Mouse (Mus musculus) kidney, postnatal 25 days (tissue): ENCODE data around the gene Pcx.
A peak's percentile ranks its signal among the peaks of the same experiment; 100 is the strongest.
"Not testable (repeated sequence)": the region's sequence is repeated elsewhere in the genome, so short reads cannot be mapped to it uniquely, and the experiment has no call there.

Source experiments
- DNase-seq, 2 experiments: peaks; one replicate each; pipeline ENCODE4 v3.0.0; 2021; ENCODE audit warnings: mixed read lengths in 2 of 2

Gene Pcx

DNA sequence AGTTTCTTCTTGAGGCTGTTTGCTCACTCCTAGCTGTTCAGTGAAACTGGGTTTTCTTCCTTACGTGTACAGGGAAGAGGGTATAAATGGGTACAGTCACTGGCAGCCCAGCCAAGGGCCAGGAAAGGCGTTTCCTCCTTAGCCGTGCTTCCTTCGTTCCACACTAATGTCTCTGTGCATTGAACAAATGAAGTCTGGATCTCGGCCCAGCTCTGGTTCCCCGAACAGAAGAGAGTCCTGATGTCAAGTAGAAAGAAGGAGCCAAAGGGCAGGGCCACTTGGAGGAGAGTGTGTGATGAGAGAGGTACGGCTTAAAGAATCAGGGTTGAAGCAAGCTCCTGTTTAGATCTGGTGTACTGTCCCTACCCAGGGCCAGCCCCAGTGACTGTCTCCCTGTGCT, 44.8 kb downstream of the Pcx start:
- DNase-seq, result peak; percentile 55 to 69

DNA sequence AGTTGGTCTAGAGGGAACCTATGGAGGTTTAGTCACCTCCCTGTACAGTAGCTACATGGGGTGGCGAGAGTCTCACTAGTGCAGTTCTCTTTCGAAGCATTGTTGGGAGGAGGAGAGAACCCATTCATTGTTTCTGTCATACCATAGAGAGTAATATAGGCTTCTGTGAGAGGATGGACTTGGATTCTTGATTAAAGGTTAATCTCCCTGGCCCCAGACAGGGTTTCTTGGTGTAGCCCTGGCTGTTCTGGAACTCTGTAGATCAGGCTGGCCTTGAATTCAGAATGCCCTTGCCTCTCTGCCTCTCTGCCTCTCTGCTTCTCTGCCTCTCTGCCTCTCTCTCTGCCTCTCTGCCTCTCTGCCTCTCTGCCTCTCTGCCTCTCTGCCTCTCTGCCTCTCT, 46.5 kb downstream of the Pcx start:
- DNase-seq, result peak in 1 of 2 experiments; percentile 47

DNA sequence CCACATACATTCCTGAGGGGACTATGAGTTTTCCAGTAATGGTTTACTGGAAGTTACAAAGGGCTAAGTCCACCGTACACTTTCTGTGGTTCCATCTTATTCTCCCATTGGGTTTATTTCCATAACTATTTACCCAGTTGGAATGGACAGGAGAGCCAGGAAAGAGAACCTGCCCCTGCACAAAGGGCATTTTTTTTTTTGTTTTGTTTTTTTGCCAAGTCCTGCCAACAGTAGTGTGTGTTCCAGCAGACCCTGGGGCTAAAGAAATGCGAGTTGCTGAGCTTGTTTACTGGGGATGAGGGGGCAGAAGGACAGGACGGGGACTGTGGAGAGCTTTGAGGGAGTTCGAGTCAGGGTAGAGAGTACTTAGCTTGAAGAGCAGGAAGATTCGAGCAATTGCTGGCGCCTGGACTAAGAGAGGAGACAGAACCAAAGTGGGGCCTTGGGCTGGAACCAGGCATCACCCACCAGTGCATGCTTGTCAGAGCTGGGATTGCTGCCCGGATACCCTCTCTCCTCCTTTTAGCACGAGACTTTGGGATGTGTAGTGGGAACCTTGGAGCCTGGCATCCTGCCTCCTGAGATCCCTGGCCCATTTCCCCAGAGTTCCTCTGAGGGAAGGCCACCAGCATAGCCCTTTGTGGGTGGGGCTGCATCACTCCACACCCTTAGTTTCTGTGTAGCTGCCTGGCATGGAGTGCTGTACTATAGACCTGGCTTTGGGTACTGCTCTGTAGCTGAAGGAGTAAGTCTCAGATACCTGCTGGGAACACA, 47.7 kb downstream of the Pcx start:
- DNase-seq, result peak; percentile 83 to 92

DNA sequence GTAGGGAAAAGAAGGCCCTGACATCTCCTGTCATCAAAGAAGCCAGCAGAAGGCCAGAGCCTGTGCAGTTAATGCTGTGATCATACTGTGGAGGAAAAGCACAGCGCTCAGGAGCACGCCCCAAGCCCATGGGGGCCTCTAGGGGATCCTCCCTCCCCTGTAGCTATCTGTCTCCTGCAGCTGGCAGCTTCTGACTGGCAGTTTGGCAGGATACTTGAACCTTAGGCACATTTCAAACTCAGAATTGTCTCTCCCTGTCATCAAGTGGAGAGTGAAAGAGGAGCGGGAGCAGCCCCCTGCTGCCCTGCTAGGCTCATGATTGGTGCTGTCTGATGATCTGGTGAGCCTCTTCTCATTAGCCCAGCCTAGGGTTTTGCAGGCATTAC, 48.3 kb downstream of the Pcx start:
- DNase-seq, result no peak

DNA sequence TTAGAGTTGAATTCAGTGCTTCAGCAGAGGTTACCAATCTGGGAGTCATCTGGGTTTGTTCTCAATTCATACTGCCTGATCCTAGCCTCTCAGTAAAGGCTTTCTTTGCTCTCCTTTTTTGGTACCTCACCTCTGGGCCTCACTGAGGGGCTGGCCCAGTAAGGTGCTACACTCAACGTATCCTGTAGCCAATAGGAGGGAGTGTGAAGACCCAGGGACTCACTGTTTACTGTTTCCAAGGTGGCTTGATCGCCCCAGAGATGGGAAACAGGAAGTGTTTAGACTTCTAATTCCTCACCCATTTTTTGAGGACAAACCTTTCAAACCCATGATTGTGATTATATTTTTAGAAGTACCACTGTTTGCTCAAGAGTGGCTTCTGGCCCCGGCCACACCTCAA, 48.7 kb downstream of the Pcx start:
- no peak for DNase-seq

DNA sequence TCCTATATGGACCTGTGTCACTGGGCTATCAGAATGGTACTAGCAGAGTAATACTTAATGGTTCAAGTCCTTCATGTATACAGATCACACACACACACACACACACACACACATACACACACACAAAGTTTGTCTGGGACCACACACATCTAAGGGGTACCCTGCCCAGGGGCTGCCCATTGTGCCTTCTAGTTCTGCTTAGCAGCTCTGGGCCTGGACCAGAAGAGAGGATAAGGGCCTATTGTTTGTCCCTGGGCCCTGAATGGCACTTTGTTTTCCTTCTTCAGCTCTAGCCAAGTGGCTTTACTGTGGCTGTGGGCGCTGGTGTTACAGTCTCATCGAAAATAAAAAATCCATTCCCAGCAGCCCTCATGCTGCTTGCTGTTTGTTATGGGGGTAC, 49.3 kb downstream of the Pcx start:
- DNase-seq, result no peak

DNA sequence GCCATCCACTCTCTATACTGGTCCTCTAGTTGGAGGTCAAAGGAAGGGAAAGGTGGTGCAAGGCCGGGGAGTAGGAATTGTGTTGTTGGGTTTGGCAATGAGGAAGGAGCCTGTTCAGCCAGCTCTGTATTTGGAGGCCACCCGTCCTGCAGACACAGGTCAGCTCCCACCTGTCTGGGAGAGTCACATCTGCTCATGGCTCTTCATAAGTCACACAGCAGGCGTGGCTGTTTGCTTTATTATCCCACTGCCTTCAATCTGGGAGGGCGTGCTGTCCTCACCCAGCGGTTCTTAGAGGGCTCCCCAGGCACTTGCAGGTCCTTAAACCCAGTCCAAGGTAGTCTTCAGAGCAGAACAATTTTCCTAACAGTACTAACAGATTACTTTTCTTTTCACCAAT, 49.9 kb downstream of the Pcx start:
- no peak for DNase-seq

DNA sequence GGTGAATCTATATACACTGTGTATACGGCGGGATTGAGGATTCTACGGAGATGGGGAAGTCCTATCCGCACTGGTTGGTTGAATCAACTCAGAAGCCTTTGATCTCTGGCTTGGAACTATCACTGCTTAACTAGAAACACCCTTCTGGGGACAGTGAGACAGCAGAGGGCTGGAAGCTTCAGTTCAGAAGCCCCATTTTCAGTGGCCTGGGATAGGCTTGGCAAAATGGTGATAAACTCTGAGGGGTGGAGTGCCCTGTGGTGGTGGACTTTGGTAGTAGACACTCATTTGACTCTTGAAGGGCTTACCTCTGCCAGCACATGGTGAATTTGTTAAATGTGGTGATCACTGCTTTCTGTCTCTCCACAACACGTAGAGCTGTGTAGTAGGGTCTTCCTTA, 55.4 kb downstream of the Pcx start:
- peak in 1 of 2 experiments; percentile 50 for DNase-seq

DNA sequence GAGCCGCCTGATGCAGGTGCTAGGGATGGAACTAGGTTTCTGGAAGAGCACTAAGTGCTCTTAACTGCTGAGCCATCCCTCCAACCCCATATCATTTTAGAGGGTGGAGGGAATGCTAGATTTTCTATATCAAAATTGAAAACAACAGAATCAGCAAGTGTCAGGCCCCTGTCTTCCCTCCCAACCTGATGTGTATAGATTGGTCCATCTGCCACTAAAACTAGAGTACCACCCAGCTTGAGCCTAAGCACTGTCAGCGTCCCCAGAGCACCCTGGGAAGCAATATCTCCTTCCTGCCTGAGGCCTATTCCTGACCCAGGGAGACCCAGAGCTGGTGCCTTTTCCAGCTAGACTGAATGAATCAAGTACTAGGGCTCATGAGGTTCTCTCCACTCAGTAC, 56.6 kb downstream of the Pcx start:
- DNase-seq, result no peak

DNA sequence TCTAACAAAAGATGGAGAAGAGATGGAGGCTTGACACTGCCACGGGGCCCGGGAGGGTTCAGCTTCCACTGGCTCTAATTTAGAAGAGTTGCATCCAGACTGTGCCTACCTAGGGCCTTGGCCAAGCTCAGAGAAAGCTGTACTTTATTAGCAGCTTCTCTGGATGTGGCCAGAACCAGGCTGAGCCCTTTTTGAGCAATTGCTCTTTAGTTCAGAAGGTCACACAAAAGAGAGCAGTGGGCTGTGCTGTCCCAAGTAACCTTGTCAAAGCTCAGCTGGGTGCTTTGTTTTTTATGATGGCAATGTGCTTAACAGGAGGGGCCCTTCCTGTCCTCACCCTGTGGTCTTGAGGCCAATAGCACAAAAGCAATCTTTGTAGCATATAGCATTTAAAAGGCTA, 57.4 kb downstream of the Pcx start:
- no peak for DNase-seq

DNA sequence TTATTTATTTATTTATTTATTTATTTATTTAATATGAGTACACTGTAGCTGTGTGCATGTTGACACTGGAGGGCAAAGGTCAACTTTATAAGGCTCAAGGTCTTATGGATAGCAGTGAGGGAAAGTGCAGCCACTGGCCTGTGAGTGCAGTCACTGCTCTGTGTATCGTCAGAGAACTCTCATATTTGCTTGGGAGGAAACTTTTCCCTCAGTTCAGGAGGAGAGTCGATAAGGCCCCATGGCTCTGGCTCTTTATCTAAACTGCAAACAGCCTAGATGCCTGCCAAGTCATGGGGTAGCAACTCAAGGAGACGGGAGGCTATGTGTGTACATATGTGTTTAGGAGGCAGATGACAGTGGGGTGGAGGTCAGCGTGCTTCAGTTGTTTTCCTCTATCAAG, 58.6 kb downstream of the Pcx start:
- DNase-seq, result no peak

DNA sequence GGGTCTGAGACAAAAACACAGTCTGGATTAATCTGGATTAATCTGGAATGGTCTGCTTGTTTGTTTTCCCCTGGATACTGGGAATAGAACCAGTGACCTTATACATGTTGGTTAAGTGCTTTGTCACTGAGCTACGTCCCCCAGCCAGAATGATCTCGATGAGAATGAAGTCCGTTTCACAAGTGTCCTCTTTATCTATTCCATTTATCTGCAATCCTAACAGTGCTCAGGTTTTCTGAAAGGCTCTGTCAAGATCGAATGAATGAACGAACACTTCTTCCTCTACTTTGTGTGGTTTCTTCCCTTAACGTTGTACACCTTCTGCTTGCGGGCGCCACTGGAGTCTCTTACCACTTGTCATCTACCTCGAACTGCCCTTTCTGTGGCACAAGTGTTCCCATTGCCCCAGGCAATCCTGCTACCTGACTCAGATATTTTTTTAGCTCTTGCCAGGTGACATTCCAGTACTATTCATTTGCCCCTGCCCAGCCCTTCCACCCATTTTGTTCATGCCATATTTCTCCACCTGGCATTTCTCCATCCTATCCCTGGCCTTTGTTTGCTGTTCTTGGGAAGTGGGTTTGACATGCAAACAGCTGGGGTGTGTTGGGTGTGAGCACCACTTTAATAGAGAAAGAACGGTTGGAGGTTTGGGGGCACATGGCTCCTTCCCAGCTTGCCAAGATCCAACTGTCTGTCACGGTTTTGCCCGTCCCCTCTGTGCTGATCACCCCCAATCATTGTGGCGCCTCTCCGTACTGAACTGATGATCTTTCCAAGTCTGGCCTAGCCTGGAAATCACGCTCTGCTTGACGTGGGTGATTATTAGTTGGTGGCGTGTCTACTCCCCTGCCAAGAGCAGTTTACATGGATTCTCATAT, 59.3 kb downstream of the Pcx start:
- peak in 1 of 2 experiments; percentile 51 for DNase-seq

DNA sequence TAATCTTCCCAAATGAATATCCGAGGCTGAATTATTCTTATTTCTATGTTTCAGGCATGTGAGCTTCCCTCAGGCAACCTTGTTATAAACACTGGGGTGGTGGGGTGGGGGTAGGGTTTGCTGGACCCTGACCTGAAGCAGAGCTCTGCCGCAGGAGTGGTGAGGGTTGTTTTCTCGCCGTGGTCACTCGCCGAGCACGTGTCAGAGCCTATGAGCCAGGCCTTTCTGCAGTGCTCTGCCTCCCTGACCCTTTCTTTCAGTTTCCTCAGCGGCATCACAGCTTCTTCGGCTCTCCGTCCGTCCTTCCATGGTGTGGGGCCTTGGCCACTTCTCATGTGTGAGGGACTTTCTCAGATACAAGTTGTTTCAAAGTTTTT, 60.0 kb downstream of the Pcx start:
- peak; percentile 76 to 91 for DNase-seq

DNA sequence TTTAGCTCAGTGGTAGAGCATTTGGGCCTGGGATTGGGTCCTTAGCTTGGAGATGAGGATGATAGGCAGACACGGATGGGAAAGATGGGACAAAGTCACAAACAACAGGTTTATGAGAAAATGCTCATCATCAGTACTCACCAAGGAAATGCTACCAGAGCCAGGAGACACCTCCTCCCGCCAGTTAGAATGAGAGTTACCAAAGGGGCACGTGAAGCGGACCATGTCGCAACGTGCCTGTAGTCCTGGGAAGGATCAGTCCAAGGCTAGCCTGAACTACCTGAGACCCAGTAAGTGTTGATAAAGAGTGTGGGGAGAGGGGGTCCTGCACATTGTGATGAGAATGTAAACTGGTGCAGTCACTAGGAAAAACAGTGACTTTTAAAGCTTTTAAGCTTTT, 60.5 kb downstream of the Pcx start:
- peak in 1 of 2 experiments; percentile 65 for DNase-seq

DNA sequence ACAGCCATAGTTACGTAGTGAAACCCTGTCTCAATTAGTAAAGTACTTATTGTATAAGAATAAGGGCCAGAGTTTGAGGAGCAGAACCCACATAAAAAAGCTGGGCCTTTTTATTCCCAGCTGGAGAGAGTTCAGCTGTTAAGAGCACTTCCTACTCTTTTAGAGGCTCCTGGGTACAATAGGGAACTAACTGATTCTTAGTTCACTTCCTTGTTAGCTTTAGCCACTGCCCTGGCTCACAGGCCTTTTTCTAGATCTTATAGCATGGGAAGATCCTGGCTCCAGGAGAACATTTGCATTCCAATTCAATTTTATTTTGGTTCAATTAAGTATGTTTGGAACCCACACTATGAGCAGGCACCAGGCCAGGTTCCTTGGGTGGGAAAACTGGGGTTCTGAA, 61.4 kb downstream of the Pcx start:
- no peak for DNase-seq

DNA sequence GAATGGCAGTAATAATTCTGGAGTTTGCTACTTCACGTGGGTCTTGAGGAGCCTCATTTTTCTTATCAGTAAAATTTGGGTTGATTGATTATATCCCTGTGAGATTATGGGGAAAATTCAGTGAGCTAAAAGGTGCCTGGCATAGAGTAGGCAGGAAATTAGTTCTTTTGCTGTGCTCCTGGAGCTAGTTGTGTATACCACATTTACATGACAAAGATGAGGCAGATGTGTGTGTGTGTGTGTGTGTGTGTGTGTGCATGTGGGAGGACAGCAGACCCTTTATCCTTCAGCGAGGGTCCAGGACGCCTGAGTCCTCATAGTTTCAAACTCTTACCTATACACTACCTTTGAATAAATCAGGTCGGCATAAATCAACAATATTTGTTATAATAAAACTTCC, 61.8 kb downstream of the Pcx start:
- no peak for DNase-seq

DNA sequence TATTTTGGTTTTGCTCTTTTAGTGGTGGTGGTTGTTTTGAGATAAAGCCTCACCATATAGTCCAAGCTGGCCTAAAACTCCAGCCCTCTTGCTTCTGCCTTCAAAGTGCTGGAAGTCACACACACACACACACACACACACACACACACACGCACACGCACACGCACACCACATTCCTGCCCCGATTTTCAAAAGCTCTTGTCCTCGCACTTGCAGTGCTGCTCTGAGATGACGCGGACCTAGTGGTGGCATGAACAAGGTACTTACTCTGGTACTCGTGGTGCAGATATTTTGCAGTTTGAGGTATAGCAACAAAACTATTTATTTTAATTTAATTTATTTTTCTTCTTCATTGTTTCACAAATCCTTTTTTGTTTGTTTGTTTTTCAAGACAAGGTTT, 62.2 kb downstream of the Pcx start:
- DNase-seq, result no peak

DNA sequence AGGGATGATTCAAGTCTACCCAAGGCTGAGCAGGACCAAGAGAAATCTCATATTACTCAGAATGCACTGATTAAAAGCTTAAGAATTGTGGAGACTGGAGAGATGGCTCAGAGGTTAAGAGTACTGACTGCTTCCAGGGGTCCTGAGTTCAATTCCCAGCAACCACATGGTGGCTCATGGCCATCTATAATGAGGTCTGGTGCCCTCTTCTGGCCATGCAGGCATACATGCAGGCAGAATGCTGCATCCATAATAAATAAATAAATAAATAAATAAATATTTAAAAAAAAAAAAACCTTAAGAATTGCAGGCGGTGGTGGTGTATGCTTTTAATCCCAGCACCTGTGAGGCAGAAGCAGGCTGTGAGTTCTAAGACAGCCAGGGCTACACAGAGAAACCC, 63.0 kb downstream of the Pcx start:
- no peak for DNase-seq

DNA sequence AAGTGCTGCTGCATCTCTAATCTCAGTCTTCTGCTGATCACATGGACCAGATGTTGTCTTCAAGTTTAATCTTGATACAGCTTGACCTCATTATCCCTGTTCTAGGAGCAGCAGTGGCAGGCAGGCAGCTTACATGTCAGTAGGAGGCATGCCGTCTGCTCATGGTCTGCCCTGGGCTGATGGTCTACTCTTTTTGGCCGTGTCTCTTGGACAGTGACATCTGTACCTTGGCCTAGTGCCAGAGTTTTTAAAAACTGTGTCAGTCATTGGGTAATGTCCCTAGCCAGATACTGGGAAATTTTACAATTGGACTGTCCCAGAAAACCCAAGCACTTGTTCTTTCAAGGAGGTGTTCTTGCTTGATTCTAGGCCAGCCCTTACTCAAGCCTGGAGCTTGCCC, 68.5 kb downstream of the Pcx start:
- peak; percentile 37 to 65 for DNase-seq

DNA sequence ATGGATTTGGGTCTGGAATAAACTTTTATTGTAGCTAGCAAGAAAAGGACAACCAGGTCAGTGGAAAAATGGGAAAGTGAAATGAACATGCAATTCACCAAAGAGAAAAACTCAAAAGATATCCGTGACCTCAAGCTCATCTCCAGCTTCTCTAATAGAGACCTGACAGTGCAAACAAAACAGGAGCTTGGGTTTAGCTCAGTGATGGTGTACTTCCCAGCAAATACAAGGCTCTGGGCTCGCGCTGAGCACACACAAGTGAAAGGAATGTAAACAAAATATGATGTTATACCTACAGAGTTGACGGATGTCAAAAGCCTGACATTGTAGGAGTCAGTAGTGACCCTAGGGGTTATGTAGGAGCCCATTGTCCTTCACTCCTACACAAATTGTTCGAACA, 69.0 kb downstream of the Pcx start:
- no peak for DNase-seq

DNA sequence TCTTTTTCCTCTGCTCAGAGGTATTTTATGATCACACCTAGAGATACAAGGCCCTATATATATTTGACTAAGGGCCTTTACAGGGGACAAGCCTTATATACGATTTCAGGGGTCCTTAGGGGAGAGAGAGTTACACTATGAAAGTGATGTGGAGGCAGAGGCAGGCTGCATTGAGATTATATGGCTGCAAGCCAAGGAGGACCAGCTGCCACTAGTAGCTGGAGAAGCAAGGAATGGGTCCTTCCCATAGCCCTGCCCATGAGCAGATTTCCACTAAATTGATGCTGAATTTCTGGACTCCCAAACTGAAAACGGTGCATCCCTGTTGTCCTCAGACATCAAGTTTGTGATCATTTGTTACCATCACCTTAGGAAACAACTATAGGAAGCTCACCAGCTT, 73.6 kb downstream of the Pcx start:
- no peak for DNase-seq

DNA sequence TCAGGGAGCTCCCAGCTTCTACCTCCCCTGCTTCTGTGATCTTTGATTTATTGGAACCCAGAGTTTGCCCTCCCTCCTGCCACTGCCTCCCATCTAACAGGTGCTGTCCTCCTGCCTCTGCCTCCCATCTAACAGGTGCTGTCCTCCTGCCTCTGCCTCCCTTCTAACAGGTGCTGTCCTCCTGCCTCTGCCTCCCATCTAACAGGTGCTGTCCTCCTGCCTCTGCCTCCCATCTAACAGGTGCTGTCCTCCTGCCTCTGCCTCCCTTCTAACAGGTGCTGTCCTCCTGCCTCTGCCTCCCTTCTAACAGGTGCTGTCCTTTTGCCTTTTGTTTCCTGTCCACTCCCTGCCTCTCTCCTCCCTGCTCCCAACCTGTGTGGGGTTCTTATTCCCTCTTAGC, 76.5 kb downstream of the Pcx start:
- DNase-seq, result not testable (repeated sequence)

DNA sequence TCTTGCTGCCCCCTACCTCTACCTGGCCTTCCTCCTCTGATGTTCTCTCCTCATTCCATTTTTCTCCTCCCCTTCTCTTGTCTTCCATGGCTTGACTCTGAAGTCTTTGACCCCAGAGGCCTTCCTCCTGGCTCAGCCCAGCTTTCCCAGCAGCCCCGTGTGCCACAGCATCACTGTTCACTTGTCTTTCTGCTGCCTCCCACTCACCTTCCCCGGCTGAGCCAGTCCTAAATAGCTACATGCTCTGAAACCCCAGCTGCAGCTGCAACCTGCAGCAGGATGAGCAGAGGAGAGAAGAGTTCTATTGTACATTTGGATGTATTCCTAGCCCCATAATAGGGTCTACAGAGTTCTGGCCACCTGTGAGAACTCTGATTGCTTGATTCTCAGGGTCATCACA, 77.2 kb downstream of the Pcx start:
- no peak for DNase-seq

DNA sequence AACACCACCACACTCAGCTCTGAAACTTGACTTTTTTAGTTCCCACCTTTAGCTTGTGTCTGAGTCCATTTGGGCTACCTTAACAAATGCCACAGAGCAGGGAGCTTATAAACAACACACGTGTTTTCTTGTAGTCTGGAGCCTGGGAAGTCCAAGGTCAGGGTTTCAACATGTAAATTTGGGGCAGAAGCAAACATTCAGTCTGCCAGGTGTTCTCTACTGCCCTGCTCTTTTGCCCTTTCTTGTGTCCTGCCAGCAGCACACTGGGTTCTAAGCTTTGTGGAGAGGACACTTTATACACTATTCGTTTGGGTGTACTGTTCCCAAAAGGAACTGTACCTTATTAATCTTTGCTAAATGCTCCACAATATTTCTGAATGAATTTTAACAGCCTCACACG, 78.2 kb downstream of the Pcx start:
- peak in 1 of 2 experiments; percentile 60 for DNase-seq
